Mouse (Mus musculus) G1E (cell line): ENCODE results near the gene Dlgap1.

Experiments used
- CTCF ChIP-seq: IDR thresholded peaks from 2 replicates; pipeline ENCODE4 v1.5.1; 2012; ENCODE audit warnings: low read depth, low read length, inconsistent platforms, mixed read lengths
- GATA1 ChIP-seq: IDR thresholded peaks from 2 replicates; pipeline ENCODE4 v1.6.1; 2012; ENCODE audit warnings: borderline replicate concordance, low read length, inconsistent platforms, mixed read lengths
- TAL1 ChIP-seq: conservative IDR thresholded peaks from 2 replicates; pipeline ENCODE4 v1.6.1; 2012; ENCODE audit warnings: low read depth, low read length, inconsistent platforms, mixed read lengths

- TF ChIP-seq CTCF = no peak
- no peak for TF ChIP-seq GATA1
- no peak for TF ChIP-seq TAL1
These were observed 837.7 kb downstream of the Dlgap1 start for GRCm38 (mm10) chr17:70806600-70806999.
